Mouse (Mus musculus) C2C12 (cell line): ENCODE measurements around the gene Rab5c.

Source experiments
- CEBPB ChIP-seq: IDR thresholded peaks from one replicate; pipeline ENCODE4 v1.6.1; 2011; ENCODE audit warnings: low read depth, mild to moderate bottlenecking, control low read depth, moderate library complexity
- CTCF ChIP-seq: IDR thresholded peaks from one replicate; pipeline ENCODE4 v1.5.1; 2011; ENCODE audit not compliant: control insufficient read depth, insufficient read depth, insufficient read length
- FOSL1 ChIP-seq: IDR thresholded peaks from one replicate; pipeline ENCODE4 v1.8.0; 2011; ENCODE audit warnings: mild to moderate bottlenecking, low read length; ENCODE audit not compliant: poor library complexity, insufficient read depth, severe bottlenecking
- MAX ChIP-seq: IDR thresholded peaks from one replicate; pipeline ENCODE4 v1.6.1; 2011; ENCODE audit warnings: mild to moderate bottlenecking, control low read depth
- USF1 ChIP-seq: IDR thresholded peaks from one replicate; pipeline ENCODE4 v1.6.1; 2011; ENCODE audit warnings: low read depth, mild to moderate bottlenecking, control low read depth, moderate library complexity

- TF ChIP-seq FOSL1 (no peak), CEBPB (no peak), CTCF (no peak), MAX (no peak), USF1 (no peak)
Measured at GRCm38 (mm10) chr11:100716649-100717048, 21.4 kb downstream of the Rab5c start.
